Mouse (Mus musculus): ENCODE data around the gene Rhox2g. TPM values are rescaled to one million over a fixed set of nuclear protein-coding genes. Genes with fewer than 3 reads are reported as not detected.

The Rhox2g gene
- polyA plus RNA-seq, 1 experiment from 2014 or later, result not detected

Other genes with a start within 250 kb of the Rhox2g start
- 0.85 TPM in 1 of 2 replicates, not detected in the other for gene Rhox2b, start 231.4 kb downstream of the Rhox2g start, polyA plus RNA-seq (2014; fragmentation: Nextera tagmentation; extraction: Ambion mirVana)
- gene Rhox4b, start 211.0 kb downstream of the Rhox2g start, polyA plus RNA-seq (2014; fragmentation: Nextera tagmentation; extraction: Ambion mirVana), result 0.91 and 1.5 TPM in 2 replicates
- 2.4 and 4.1 TPM in 2 replicates for gene Rhox2c, start 189.8 kb downstream of the Rhox2g start, polyA plus RNA-seq (2014; fragmentation: Nextera tagmentation; extraction: Ambion mirVana)
- not detected in 2 replicates for gene Rhox3c, start 184.9 kb downstream of the Rhox2g start, polyA plus RNA-seq (2014; fragmentation: Nextera tagmentation; extraction: Ambion mirVana)
- 0.37 TPM in 1 of 2 replicates, not detected in the other for gene Rhox4c, start 163.1 kb downstream of the Rhox2g start, polyA plus RNA-seq (2014; fragmentation: Nextera tagmentation; extraction: Ambion mirVana)
- gene Rhox2d, start 150.0 kb downstream of the Rhox2g start, polyA plus RNA-seq (2014; fragmentation: Nextera tagmentation; extraction: Ambion mirVana), result 0.43 TPM in 1 of 2 replicates, not detected in the other
- gene Rhox4d, start 129.1 kb downstream of the Rhox2g start, polyA plus RNA-seq (2014; fragmentation: Nextera tagmentation; extraction: Ambion mirVana), result 0.21 TPM in 1 of 2 replicates, not detected in the other
- gene Rhox2e, start 113.0 kb downstream of the Rhox2g start, polyA plus RNA-seq (2014; fragmentation: Nextera tagmentation; extraction: Ambion mirVana), result 0.25 and 0.85 TPM in 2 replicates
- not detected in 2 replicates for gene Rhox3e, start 101.5 kb downstream of the Rhox2g start, polyA plus RNA-seq (2014; fragmentation: Nextera tagmentation; extraction: Ambion mirVana)
- not detected in 2 replicates for gene Rhox4e, start 86.1 kb downstream of the Rhox2g start, polyA plus RNA-seq (2014; fragmentation: Nextera tagmentation; extraction: Ambion mirVana)
- 0.31 and 0.89 TPM in 2 replicates for gene Rhox2f, start 72.1 kb downstream of the Rhox2g start, polyA plus RNA-seq (2014; fragmentation: Nextera tagmentation; extraction: Ambion mirVana)
- not detected in 2 replicates for gene Rhox3f, start 62.5 kb downstream of the Rhox2g start, polyA plus RNA-seq (2014; fragmentation: Nextera tagmentation; extraction: Ambion mirVana)
- 0.46 TPM in 1 of 2 replicates, not detected in the other for gene Rhox4f, start 35.8 kb downstream of the Rhox2g start, polyA plus RNA-seq (2014; fragmentation: Nextera tagmentation; extraction: Ambion mirVana)
- gene Rhox3g, start 14.9 kb downstream of the Rhox2g start, polyA plus RNA-seq (2014; fragmentation: Nextera tagmentation; extraction: Ambion mirVana), result not detected in 2 replicates
- not detected in 2 replicates for gene Rhox4g, start 7.9 kb upstream of the Rhox2g start, polyA plus RNA-seq (2014; fragmentation: Nextera tagmentation; extraction: Ambion mirVana)
- gene Rhox3h, start 25.3 kb upstream of the Rhox2g start, polyA plus RNA-seq (2014; fragmentation: Nextera tagmentation; extraction: Ambion mirVana), result not detected in 2 replicates
- not detected in 2 replicates for gene Rhox2h, start 29.8 kb upstream of the Rhox2g start, polyA plus RNA-seq (2014; fragmentation: Nextera tagmentation; extraction: Ambion mirVana)
- 0.82 and 1.4 TPM in 2 replicates for gene Rhox5, start 161.4 kb upstream of the Rhox2g start, polyA plus RNA-seq (2014; fragmentation: Nextera tagmentation; extraction: Ambion mirVana)
- gene Rhox6, start 183.4 kb upstream of the Rhox2g start, polyA plus RNA-seq (2014; fragmentation: Nextera tagmentation; extraction: Ambion mirVana), result not detected in 2 replicates
- gene Rhox7a, start 188.2 kb upstream of the Rhox2g start, polyA plus RNA-seq (2014; fragmentation: Nextera tagmentation; extraction: Ambion mirVana), result not detected in 2 replicates
- gene Rhox8, start 235.5 kb upstream of the Rhox2g start, polyA plus RNA-seq (2014; fragmentation: Nextera tagmentation; extraction: Ambion mirVana), result not detected in 2 replicates

Data from hindbrain, embryonic 11.5 days (tissue).